Mouse (Mus musculus) hindbrain, postnatal 0 days (tissue): ENCODE data around the gene Olfr13. TPM values are rescaled to one million over a fixed set of nuclear protein-coding genes. Genes with fewer than 3 reads are reported as not detected.
"Not testable (repeated sequence)": the region's sequence is repeated elsewhere in the genome, so short reads cannot be mapped to it uniquely, and the experiment has no call there.

Source experiments
- ATAC-seq: fragments of 200-750 bp; cut with Nextera tagmentation; 2 replicates; pipeline ENCODE4 v1.8.0; 2017; ENCODE audit warnings: mild to moderate bottlenecking, moderate TSS enrichment, moderate library complexity
- DNase-seq: peaks from one replicate; pipeline ENCODE4 v3.0.0-alpha.2; 2015; ENCODE audit warnings: low spot score
- H3K27ac ChIP-seq: fragments of 300-500 bp; sonication (generic); 2 replicates; pipeline ENCODE4 v1.5.1; 2014; ENCODE audit warnings: mild to moderate bottlenecking
- H3K27me3 ChIP-seq: fragments of 300-500 bp; sonication (generic); 2 replicates; pipeline ENCODE4 v1.6.1; 2014; ENCODE audit warnings: low read length, mixed read lengths; ENCODE audit not compliant: insufficient read depth
- H3K36me3 ChIP-seq: fragments of 300-500 bp; sonication (generic); 2 replicates; pipeline ENCODE4 v1.6.1; 2014; ENCODE audit warnings: low read length, mixed read lengths; ENCODE audit not compliant: insufficient read depth
- H3K4me1 ChIP-seq: fragments of 300-500 bp; sonication (generic); 2 replicates; pipeline ENCODE4 v1.6.1; 2014; ENCODE audit warnings: antibody characterized with exemption, low read length, mixed read lengths; ENCODE audit not compliant: insufficient read depth
- H3K4me2 ChIP-seq: fragments of 300-500 bp; sonication (generic); 2 replicates; pipeline ENCODE4 v1.6.1; 2014; ENCODE audit warnings: low read depth, mild to moderate bottlenecking, low read length, moderate library complexity, mixed read lengths
- H3K4me3 ChIP-seq: fragments of 300-500 bp; sonication (generic); 2 replicates; pipeline ENCODE4 v1.5.1; 2014; ENCODE audit warnings: low read length
- H3K9ac ChIP-seq: fragments of 300-500 bp; sonication (generic); replicated peaks from 2 replicates; pipeline ENCODE4 v1.6.1; 2014; ENCODE audit warnings: mild to moderate bottlenecking, low read length, moderate library complexity, mixed read lengths
- H3K9me3 ChIP-seq: fragments of 300-500 bp; sonication (generic); 2 replicates; pipeline ENCODE4 v1.6.1; 2016; ENCODE audit warnings: low read length, mixed read lengths
- CTCF ChIP-seq: IDR thresholded peaks from 2 replicates; pipeline ENCODE4 v1.5.1; 2016; ENCODE audit warnings: antibody characterized with exemption, control low read depth, low read depth
- WGBS: fragments of 180-500 bp; shearing (Covaris S2); extraction: QIAGEN DNeasy Blood & Tissue Kit; methylation state at CpG from one replicate; pipeline ENCODE4 v1.1.7; 2014; 5-methylcytosine and 5-hydroxymethylcytosine counted together
- polyA plus RNA-seq: library from polyadenylated mRNA; unstranded; fragments of >200 nt; fragmentation: Nextera tagmentation; extraction: Ambion mirVana; gene quantifications from 2 replicates; pipeline ENCODE4 v1.2.1, GENCODE M21; 2015
- total RNA-seq: library from RNA; depleted of rRNA; stranded (reverse); fragments of >200 nt; gene quantifications from 2 replicates; pipeline ENCODE4 v1.2.3, GENCODE M21; 2014; rRNA removed

Olfr13 gene
- total and polyA plus RNA-seq, 2 experiments from 2014 or later = 0.05 TPM; not detected in 1

GRCm38 (mm10) chr6:43178584-43179501 lies 6.9 kb downstream of the Olfr13 start:
- H3K4me1 ChIP-seq = 0 out of 2 replicates have a peak, but pooled peaks cover 7% of the 10 kb centered on the region
- no peaks in the 10 kb centered on the region for H3K9me3 ChIP-seq
- H3K27ac ChIP-seq = no peak overlapping the region
- ATAC-seq (peak; percentile 74), DNase-seq (peak; percentile 31)
- no peak for TF ChIP-seq CTCF
- no peaks in the 10 kb centered on the region for H3K36me3 ChIP-seq
- no peak overlapping the region for H3K4me3 ChIP-seq
- WGBS = 44% methylated on average over 6 of the region's 6 CpGs
- H3K27me3 ChIP-seq = no peaks in the 10 kb centered on the region
- no peak overlapping the region for H3K4me2 ChIP-seq
- no peak overlapping the region for H3K9ac ChIP-seq

GRCm38 (mm10) chr6:43190986-43191385 lies 19.0 kb downstream of the Olfr13 start:
- ATAC-seq (no peak), DNase-seq (no peak)
- WGBS = 85% methylated on average over 3 of the region's 3 CpGs
- H3K36me3 ChIP-seq = no peaks in the 10 kb centered on the region
- H3K4me3 ChIP-seq = no peak overlapping the region
- no peak overlapping the region for H3K4me2 ChIP-seq
- H3K27ac ChIP-seq = no peak overlapping the region
- no peaks in the 10 kb centered on the region for H3K9me3 ChIP-seq
- no peak overlapping the region for H3K9ac ChIP-seq
- H3K4me1 ChIP-seq = no peaks in the 10 kb centered on the region
- no peak for TF ChIP-seq CTCF
- H3K27me3 ChIP-seq = no peaks in the 10 kb centered on the region

- Histone ChIP-seq H3K9ac (no peak within 1 kb of the TSS), H3K27ac (no peak within 1 kb of the TSS), H3K27me3 (no peaks in the 10 kb centered on the region), H3K4me3 (no peak within 1 kb of the TSS), H3K4me2 (no peak within 1 kb of the TSS), H3K9me3 (no peaks in the 10 kb centered on the region), H3K4me1 (no peaks in the 10 kb centered on the region), H3K36me3 (no peaks in the 10 kb centered on the region)
- DNase-seq (peak; percentile 12), ATAC-seq (no peak)
- TF ChIP-seq CTCF = no peak
Observed at GRCm38 (mm10) chr6:43196781-43197180, 24.8 kb downstream of the Olfr13 start, which contains the start of gene Olfr435. TSS of gene Olfr435 (plus strand) at chr6:43197146.

GRCm38 (mm10) chr6:43198094-43198493 lies 26.2 kb downstream of the Olfr13 start:
- DNase-seq (no peak), ATAC-seq (no peak)
- TF ChIP-seq CTCF = no peak
- Histone ChIP-seq H3K27me3 (no peaks in the 10 kb centered on the region), H3K27ac (no peak overlapping the region), H3K4me1 (no peaks in the 10 kb centered on the region), H3K9me3 (no peaks in the 10 kb centered on the region), H3K4me3 (no peak overlapping the region), H3K36me3 (no peaks in the 10 kb centered on the region), H3K4me2 (no peak overlapping the region), H3K9ac (no peak overlapping the region)
- 81% methylated on average over 3 of the region's 3 CpGs for WGBS

GRCm38 (mm10) chr6:43202786-43203185 lies 30.8 kb downstream of the Olfr13 start:
- H3K4me2 ChIP-seq = no peak overlapping the region

GRCm38 (mm10) chr6:43205355-43205754 lies 33.4 kb downstream of the Olfr13 start:
- no peak overlapping the region for H3K27ac ChIP-seq
- WGBS = 40% methylated on average over 2 of the region's 2 CpGs
- H3K9me3 ChIP-seq = no peaks in the 10 kb centered on the region
- TF ChIP-seq CTCF = no peak
- no peak overlapping the region for H3K9ac ChIP-seq
- DNase-seq (no peak), ATAC-seq (no peak)
- H3K27me3 ChIP-seq = no peaks in the 10 kb centered on the region
- no peak overlapping the region for H3K4me2 ChIP-seq
- H3K4me3 ChIP-seq = no peak overlapping the region
- no peaks in the 10 kb centered on the region for H3K4me1 ChIP-seq
- no peaks in the 10 kb centered on the region for H3K36me3 ChIP-seq

More at GRCm38 (mm10) chr6:43202786-43203185, 30.8 kb downstream of the Olfr13 start:
- no peak overlapping the region for H3K4me3 ChIP-seq
- no peaks in the 10 kb centered on the region for H3K36me3 ChIP-seq
- ATAC-seq = no peak
- no peak overlapping the region for H3K9ac ChIP-seq
- DNase-seq = no peak
- no peaks in the 10 kb centered on the region for H3K9me3 ChIP-seq
- no peak for TF ChIP-seq CTCF
- no peaks in the 10 kb centered on the region for H3K27me3 ChIP-seq
- no peaks in the 10 kb centered on the region for H3K4me1 ChIP-seq
- no peak overlapping the region for H3K27ac ChIP-seq

- not testable (repeated sequence) for H3K9ac ChIP-seq, H3K4me3 ChIP-seq, H3K4me1 ChIP-seq, H3K9me3 ChIP-seq, H3K27me3 ChIP-seq, ATAC-seq, H3K4me2 ChIP-seq, H3K36me3 ChIP-seq, DNase-seq, H3K27ac ChIP-seq
Observed at GRCm38 (mm10) chr6:43212873-43213272, 40.9 kb downstream of the Olfr13 start, which contains the start of gene Olfr434. TSS of gene Olfr434 (plus strand) at chr6:43213021.

Other genes with a start within 250 kb of the Olfr13 start
- gene Olfr444, start 223.1 kb upstream of the Olfr13 start, total RNA-seq = not detected in 2 replicates
- gene Olfr444, start 223.1 kb upstream of the Olfr13 start, polyA plus RNA-seq = not detected in 2 replicates
- not detected in 2 replicates for gene Olfr441, start 65.8 kb upstream of the Olfr13 start, total RNA-seq
- gene Olfr441, start 65.8 kb upstream of the Olfr13 start, polyA plus RNA-seq = not detected in 2 replicates
- not detected in 2 replicates for gene Olfr237-ps1, start 25.6 kb upstream of the Olfr13 start, total RNA-seq
- not detected in 2 replicates for gene Olfr237-ps1, start 25.6 kb upstream of the Olfr13 start, polyA plus RNA-seq
- gene Olfr437, start 8.9 kb upstream of the Olfr13 start, total RNA-seq = not detected in 2 replicates
- gene Olfr437, start 8.9 kb upstream of the Olfr13 start, polyA plus RNA-seq = not detected in 2 replicates
- gene Olfr435, start 25.0 kb downstream of the Olfr13 start, total RNA-seq = not detected in 2 replicates
- gene Olfr435, start 25.0 kb downstream of the Olfr13 start, polyA plus RNA-seq = not detected in 2 replicates
- gene Olfr434, start 40.9 kb downstream of the Olfr13 start, total RNA-seq = not detected in 2 replicates
- gene Olfr434, start 40.9 kb downstream of the Olfr13 start, polyA plus RNA-seq = not detected in 2 replicates
- gene Olfr47, start 59.4 kb downstream of the Olfr13 start, total RNA-seq = not detected in 2 replicates
- not detected in 2 replicates for gene Olfr47, start 59.4 kb downstream of the Olfr13 start, polyA plus RNA-seq
- 4.9 and 6.2 TPM in 2 replicates for gene Arhgef5, start 93.4 kb downstream of the Olfr13 start, total RNA-seq
- 1.4 and 1.8 TPM in 2 replicates for gene Arhgef5, start 93.4 kb downstream of the Olfr13 start, polyA plus RNA-seq
- not detected in 2 replicates for gene Nobox, start 137.4 kb downstream of the Olfr13 start, total RNA-seq
- not detected in 2 replicates for gene Nobox, start 137.4 kb downstream of the Olfr13 start, polyA plus RNA-seq